Mouse (Mus musculus) spleen, adult 18-20 months (tissue): Measurements from ENCODE around the gene E2f8.

ENCODE experiments used
- DNase-seq, 2 experiments: peaks; one replicate each; pipeline ENCODE4 v3.0.0; 2022; ENCODE audit warnings: mixed read lengths in 2 of 2

The E2f8 gene

DNA sequence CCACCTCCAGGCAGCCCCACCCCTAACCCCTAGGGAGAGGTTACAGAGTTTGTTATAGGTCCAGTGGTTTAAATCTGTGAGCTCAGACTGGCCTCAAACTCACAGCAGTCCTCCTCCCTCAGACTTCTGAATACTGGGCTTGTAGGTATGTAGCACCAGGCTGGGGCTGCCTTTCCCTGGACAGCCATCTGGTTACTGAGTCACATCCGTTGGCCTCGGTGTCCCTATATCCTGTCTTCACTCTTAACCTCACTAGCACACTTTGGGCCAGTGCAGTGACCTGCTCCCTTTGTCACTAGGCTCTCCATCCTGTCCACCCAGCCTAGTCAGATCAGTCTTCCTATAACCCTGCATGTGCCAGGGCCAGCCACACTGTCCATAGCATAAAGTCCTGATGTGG is 7.4 kb upstream of the E2f8 start:
- no peak for DNase-seq

DNA sequence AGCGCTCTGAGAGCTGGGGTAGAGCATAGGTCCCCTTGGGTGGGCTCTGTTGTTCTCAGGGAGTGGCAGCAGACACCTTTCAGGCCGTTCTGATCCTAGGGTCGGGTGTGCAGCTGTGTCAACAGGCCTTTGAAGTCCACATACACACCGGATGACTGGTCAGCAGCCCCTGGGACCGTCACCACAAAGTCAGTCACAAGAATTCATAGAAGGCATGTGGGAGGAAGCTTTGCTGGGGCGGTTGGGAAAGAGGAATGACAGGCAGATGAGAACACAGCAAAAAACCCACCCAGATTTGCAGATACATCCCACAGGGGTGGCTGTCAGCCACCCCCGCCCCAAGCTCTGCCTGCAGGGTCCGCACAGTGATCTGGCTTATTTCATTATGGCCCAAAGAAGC is 6.6 kb upstream of the E2f8 start:
- no peak for DNase-seq

DNA sequence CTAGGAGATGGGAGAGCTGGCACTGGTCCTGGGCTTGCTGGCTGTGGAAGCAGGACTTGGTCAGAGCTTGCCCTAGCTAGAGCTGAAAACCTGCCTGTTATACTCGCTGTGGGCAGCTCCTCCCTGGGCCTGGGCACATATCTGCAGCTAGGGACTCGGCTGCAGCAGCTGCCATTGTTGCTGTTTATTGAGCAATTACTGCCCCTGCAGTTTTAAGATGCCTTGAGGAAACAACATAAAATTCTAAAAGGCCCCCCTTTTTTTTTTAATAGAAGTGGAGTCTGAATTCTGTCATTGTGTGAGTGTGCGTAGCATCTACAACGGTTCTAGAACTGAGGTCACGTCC is 2.8 kb upstream of the E2f8 start:
- DNase-seq, result no peak

DNA sequence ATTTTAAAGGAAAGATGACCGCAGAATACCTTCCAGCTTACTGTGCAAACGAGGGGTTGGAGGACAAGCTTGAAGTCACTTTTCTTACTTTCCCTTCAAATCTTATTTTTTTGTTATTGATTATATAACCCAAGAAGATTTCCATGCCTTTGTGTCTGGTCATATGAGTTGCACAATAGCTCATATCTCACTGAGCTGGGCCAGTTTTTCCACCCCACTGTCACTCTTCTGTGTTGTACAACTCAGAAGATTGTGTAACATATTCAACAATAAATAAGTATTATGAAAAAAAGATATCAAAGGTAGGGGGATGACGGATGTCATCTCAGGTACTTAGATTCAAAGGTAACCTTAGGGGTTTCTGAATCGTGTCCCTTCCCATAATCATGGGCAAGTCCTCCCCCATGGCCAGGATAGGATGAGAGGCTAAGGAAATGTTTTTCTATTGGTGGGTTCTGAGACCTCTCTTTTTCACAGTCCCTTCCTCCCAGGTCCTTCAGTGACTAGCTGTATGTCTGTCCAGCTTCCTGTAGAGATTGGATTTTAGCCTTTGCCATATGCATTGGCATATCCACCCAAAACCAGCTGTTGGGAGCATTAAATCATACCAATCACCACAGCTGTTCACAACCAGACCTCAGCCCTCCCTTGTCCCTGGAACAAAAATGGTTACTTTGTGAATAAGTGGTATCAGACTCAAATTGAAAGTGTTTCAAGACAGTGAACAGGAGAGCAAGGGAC is 2.3 kb upstream of the E2f8 start:
- DNase-seq, result no peak

DNA sequence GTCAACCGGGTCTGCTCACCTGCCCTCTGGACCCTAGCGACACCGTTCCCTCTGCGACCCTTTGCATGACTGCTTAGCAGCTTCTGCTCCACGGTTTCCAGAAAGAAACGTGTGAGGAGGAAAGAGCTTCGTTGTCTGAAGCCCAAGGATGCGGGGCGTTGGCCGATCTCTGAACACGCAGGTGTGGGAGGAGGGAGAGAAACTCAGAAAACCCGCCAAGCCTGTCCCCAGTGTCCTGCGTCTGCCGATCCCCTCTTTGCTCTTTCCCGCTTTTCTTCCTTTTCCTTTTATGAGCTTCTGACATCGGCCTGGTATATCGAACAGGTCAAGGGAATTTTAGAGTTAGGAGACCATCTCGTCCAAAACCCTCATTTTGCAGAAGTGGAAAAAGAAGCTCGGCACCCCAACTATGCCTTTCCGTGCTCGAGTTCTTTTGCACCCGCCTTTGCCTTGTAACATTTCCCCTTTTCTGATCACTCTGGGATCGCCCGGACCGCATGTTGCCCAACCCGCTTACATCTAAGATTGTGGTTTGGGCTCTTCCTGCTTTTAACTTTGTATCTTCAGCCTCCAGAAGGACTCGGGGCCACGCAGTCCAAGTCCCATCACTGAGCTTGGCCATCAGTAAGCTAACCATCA is 694 bp upstream of the E2f8 start:
- peak in 1 of 2 experiments; percentile 17 for DNase-seq

DNA sequence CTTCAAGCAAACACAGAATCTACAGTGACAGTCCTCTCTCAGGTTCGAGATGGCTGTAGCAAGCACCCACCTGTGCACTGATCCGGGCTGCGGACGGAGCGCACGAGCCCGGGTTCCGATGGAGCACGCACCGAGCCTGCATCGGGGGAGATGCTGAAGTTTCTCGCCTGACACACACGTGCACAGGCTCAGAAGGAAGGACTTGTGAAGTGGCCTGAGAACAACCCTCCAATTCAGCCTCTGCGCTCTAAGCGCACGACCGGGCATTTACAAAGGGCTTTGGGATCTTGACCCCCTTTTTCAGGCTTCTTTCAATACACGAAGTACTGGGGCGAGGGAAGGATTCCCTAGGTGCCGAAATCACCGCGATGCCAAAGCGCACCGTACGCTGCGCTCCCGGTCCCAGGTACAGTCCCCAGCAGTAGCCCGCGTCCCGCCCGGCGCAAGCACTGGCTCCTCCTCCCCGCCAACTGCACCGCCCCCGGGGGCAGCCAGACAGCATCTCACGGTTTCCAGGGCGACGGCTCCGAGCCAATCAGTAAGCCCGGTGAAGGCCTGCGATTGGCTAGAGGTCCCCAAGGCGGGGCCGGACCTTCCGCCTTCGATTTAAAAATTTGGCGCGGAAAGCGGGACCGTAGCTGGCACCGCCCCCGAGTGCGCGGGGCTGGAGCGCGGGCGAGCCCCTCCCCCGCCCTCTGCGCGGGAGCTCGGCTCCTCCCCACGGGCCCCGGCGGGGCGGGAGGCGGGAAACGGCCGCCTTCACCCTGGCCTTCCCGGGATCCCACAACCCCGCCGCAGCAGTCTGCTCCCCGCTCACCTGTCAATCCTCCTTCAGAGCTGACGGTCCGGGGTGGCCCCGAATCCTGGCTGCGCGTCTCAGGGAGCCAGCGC is 560 bp downstream of the E2f8 start:
- peak; percentile 91 for DNase-seq

DNA sequence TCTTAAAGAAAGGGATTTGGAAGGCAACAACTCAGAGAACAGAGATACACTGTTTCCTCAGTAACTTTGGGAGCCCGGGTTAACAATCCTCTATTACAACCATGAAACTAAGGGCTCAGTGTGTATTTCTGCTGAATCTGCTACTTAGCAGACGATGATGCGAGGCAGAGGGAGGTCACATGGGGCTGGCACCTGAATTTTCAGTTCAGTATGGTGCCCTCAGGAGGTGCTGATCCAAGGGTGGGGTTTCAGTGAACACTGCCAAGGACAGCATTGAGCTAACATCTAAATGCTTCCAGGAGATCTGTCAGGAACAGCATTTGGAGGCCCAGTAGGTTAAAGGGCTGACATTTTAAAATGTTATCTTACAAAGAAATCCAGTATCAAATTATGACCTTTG is 1.8 kb downstream of the E2f8 start:
- DNase-seq, result no peak

DNA sequence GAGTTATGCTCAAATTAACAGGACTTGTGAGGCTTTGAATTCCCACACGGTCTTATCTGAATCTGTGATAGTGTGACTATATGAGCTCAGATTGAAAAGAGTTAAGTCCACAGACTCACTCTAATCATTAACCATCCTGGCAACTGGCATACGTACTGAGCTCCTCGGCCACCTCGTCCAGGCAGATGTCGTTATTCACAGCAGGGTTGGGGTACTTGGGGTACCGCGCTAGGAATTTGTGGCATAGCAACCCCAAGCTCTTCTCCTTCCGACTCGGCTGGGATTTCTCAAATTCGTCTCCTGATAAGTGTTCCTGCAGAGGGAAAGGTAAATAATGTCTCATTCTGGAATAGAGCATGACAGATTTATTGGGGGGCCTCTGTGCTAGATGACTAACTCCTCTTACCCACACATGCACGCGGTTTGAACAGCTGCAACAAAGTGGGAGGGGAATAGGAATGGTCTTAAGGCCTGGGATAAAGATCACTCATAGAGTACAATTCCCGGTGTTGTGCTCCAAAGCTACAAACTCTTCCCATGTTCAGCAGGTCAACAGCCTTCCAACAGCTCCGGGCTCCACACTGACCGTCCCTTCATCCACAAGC is 3.5 kb downstream of the E2f8 start:
- DNase-seq, result no peak

DNA sequence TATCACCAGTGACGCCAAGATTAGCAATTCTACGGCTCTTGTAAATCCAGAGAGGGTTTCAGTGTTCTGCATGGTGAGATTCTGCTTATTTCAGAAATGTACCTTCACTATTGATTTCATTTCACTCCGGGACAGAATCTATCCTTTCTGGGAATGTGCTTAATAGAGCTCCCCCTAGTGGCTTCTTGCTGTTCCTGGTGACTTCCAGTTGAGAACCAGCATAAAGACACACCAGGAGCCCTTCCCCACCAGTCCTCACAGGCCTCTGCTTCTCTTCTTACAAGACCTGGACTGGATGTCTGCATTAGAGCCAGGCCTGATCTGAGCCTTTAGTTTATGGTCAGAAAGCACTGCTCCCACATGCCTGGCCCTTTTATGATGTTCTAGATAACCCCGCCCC is 4.9 kb downstream of the E2f8 start:
- peak in 1 of 2 experiments; percentile 30 for DNase-seq

DNA sequence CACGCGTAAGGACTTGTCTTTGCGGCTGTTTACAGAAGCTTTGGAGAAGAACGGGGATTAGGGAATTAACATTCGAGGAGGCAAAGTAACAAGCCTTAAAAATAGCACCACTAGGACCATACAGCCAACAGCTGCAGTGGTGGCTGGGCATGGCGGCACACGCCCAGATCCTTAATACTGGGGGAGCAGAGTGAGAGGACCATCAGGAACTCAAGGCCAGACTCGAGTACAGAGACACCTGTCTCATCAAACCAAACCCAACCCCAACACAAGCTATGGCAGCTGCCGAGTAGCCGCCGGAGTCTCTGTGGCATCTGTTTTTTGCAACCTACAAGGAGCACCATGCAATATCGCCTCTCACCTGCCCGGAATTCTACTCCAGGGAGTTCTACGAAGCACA is 6.3 kb downstream of the E2f8 start:
- no peak for DNase-seq

DNA sequence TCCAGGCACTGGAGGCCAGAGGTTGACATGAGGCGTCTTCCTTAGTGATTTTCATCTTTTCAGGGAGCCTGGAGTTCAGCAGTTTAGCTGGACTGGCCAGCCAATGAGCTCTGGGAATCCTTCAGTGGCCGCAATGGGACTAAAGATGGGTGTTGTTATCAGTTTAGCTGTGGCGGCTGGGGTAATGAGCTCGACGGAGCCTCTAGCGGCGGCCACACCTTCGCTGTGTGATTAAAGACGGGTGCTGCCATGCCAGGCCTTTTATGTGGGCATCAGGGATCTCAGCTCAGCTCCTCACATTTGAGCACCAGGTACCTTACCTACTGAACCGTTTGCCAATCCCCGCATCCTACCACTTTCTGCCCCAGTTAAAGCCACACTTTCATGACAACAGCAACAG is 10.1 kb downstream of the E2f8 start:
- no peak for DNase-seq

DNA sequence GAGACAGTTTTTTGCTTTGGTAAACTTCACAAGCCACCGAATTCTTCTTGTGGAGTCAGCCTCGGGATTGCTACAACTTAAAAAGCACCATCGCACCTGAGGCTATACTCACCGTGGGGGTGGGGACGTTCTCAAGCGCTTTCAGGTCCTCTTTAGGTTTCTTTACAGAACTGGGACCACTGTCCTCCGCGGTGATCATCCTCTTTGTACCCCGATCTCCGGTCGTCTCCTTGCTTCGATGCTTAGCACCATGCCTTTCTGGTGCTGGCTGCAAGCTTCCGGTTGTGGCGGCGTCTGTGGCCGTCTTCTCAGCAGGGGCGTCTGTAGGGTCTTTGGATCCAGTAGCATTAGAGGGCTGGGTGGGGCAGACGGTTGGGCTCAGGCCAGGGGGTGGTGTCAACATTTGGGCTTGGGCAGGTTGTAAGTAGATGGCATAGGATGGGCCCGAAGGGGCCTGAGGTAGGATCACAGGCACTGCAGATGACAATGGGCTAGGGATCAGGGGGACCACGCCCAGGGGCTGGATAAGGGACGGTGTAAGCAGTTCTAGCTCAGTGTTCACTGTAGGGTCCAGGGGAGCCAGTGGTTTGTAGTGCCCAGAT is 10.7 kb downstream of the E2f8 start:
- no peak for DNase-seq

DNA sequence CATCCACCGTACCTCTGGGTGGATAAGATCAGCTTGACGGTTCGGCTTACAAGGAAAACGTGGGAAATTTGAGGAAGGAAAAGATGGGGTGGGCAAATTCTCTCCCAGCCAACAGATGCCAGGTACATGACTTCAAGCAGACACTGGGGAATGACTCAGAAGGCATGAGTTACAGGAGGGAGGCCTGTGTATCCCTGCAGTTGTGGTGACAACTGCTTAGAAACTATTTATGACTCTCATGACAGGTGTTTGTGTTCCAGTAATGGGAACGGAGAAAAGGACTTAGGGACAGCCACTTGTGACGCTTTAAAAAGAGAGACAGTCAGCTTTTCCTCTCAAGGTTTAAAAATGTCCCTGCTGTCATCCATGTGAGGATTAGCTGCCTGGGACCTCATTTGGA is 11.3 kb downstream of the E2f8 start:
- DNase-seq, result no peak

DNA sequence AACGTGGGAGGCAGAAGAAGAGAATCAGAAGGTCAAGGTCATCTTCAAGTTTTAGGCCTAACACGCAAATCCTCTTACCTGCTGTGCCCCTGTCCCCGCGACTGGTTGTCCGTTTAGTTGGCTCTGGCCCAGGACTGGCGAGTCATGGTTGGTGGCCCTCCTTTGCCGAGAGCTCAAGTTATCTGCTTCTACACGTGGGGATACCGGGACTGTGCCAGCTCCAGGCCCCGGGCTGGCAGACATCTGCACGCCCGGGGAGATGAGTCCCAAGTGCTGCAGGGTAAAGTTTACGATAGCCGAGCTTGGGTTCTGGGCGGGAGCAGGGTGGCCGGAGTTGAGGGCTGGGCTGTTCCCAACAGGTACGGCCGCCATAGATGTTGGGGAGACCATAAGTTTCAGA is 13.8 kb downstream of the E2f8 start:
- DNase-seq, result no peak

DNA sequence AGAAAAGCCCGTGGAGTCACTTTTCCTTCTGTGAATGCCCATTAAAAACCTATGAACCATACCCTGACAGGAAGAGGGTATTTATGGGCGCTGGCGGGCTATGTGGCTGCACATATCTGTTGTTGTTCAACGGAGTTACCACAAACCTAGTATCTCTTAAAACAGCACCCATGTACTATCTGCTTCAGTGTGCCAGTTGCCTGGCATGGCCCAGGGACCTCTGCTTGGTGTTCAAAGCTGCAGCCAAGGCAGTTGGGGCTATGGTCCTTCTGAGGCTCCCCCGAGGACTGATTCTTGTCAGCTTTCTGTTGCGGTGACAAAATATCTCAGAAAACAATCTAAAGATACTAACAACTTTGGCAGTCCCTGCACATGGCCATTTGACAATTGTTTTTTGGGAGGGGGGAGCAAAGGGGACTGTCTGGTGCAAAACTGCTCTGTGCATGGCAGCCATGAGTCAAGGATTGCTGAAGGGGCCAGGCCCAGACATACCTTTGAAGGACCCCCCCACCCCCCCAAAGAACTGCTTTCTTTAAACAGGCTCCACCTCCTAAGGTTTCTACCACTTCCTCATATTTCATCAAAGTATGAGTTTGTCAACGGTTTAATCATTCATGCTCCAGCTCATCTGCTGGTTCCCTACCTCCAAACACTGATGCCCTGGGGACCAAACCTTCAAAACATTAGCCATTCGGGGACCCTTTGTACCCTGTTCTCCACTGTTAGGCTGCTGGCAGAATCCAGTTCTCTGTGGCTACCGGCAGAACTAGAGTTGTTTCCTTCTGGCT is 16.5 kb downstream of the E2f8 start:
- no peak for DNase-seq

DNA sequence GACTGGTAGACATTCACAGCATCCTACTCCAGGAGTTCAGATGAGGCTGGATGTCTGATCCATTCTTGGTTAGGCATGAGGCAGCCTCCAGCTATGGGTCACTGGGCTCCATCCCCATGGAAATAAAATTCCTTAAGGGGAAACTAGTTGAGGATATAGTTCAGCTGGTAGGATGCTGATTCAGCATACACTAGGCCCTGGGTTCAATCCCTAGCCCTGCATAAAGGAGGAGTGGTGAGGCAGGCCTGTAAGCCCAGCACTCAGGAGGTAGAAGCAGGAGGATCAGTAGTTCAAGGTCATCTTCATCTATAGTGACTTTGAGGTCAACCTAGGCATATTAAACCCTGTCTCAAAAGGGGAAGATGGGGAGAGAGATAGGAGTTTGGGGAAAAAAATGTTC is 17.2 kb downstream of the E2f8 start:
- DNase-seq, result no peak

DNA sequence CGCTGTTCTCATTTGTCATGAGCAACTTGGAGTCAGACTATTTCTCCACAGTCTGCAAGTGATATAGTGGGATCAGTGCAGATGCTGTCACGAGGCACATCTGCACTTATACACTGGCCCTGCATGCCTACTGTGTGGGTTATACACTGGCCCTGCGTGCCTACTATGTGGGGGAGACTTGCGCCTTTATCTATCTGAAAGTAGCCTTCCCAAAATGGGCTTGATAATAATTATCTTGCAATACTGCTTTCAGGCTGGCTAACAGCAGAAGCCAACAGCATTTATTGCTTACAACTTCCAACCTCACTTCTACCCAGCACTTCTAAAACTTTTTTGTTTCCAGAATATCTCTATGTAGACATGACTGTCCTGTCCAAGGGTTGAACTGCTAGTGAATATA is 19.6 kb downstream of the E2f8 start:
- no peak for DNase-seq

DNA sequence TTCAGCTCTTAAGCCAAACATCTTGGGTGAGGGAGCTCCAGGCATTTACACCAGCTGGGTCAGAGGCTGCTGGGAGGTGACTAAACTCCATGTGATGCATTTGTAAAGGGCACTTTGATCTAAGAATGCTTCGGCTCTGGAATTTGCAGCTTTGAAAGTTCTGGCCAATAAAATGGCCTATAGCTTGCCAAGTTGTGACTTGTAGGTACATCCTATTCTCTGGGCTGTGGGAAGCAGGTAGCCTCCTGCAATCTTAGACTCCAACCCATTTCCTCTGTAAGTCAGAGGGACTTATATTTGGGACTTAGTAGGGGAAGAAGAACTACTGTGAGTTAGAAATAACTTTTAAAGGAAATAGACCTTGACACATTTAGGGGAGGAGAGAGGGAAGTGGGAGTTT is 20.4 kb downstream of the E2f8 start:
- no peak for DNase-seq

DNA sequence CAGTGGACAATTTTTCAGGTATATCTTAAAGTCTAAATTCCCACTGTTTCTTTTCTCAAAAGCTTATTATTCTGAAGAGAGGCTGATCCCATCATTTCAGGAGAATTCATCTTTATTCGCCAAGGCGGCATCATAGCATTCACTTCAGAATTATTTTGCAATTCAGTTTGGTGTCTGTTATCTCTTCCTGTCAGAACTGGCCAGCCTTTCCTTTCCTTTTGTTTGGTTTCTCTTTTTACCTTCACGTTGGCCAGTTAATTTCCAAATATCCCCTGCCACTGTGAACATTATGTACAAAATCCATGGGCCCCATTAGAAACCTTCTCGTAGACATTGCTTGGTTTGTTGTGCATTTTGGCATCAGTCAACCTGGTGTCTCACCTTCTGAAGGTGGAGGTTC is 22.0 kb downstream of the E2f8 start:
- no peak for DNase-seq

DNA sequence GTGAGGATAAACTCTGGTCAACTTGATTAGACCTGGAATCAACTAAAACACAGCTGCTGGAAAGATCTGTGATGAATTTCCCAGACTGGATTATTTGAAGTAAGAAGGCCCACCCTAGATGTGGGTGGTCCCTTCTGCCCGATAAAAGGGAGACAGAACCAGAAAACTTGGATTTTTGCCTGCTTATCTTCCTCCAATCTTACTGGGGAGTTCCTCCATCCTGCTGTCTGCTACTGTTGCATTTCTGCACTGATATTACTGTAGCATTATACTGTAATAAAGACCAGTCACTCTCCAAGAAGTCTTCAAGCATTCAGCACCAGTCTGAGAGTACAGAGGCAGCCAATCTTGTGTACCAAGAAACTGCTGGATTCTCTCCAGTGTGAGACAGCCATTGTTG is 23.1 kb downstream of the E2f8 start:
- no peak for DNase-seq

DNA sequence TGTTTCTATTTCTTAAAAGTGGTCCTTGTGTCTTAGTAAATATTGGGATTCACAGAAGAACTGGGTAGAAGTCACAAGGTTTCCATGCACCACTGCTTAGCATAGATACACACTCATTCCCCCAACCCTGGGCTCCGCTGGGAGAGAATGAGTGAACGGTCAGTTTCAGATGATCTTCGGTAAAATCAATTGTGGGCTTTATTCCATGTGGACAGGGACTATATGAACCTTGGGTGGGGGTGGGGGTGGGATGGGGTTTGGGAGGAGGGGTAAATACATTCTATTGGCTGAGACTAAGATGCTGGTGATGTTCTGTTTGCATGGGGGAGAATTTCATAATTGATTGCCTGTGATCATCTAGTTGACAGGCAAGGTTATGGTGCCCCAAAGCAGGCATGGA is 25.9 kb downstream of the E2f8 start:
- no peak for DNase-seq

DNA sequence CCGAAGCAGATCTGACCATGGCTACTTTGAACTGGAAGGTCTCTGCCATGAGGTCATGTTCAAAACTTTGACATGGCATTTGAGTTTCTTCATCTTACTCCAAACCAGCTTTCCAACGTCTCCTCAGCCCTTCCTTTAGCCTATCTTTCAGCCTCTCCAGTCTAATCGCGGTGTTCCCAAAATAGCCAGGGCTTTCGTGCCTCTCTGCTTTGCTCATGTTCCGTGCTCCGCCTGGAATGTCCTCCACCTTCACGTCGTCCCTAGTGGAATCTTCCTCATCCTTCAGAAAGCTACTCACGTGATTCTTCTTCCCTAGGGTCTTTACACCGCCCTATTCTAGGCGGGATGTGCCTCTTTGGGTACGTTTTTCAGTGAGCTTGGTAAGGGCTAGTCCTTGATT is 27.9 kb downstream of the E2f8 start:
- DNase-seq, result no peak
